Mouse (Mus musculus) liver, postnatal 0 days (tissue): ENCODE measurements at regions not wholly inside any gene's neighbourhood (a gene's known extent, or its start where the extent isn't known, plus 50 kb on each side); places are given as distances from the start of the nearest gene placed in this dataset.

ENCODE experiments used
- ATAC-seq: fragments of 200-750 bp; cut with Nextera tagmentation; 2 replicates; pipeline ENCODE4 v1.8.0; 2017; ENCODE audit warnings: mild to moderate bottlenecking, moderate library complexity
- DNase-seq: peaks from one replicate; pipeline ENCODE4 v3.0.0-alpha.2; 2016
- H3K27ac ChIP-seq: fragments of 300-500 bp; sonication (generic); 2 replicates; pipeline ENCODE4 v1.5.1; 2014; ENCODE audit warnings: antibody characterized with exemption, moderate library complexity, mild to moderate bottlenecking, low read depth
- H3K27me3 ChIP-seq: fragments of 300-500 bp; sonication (generic); 2 replicates; pipeline ENCODE4 v1.6.1; 2014; ENCODE audit warnings: low read length, control low read depth, mixed read lengths; ENCODE audit not compliant: insufficient read depth
- H3K36me3 ChIP-seq: fragments of 300-500 bp; sonication (generic); replicated peaks from 2 replicates; pipeline ENCODE4 v1.6.1; 2014; ENCODE audit warnings: mild to moderate bottlenecking, control low read depth, low read length, moderate library complexity, mixed read lengths; ENCODE audit not compliant: insufficient read depth
- H3K4me1 ChIP-seq: fragments of 300-500 bp; sonication (generic); 2 replicates; pipeline ENCODE4 v1.6.1; 2014; ENCODE audit warnings: antibody characterized with exemption, mild to moderate bottlenecking, control low read depth; ENCODE audit not compliant: insufficient read depth
- H3K4me2 ChIP-seq: fragments of 300-500 bp; sonication (generic); 2 replicates; pipeline ENCODE4 v1.6.1; 2014; ENCODE audit warnings: low read depth, mild to moderate bottlenecking, low read length, moderate library complexity, mixed read lengths
- H3K4me3 ChIP-seq: fragments of 300-500 bp; sonication (generic); 2 replicates; pipeline ENCODE4 v1.5.1; 2014; ENCODE audit warnings: low read depth, low read length
- H3K9ac ChIP-seq: fragments of 300-500 bp; sonication (generic); replicated peaks from 2 replicates; pipeline ENCODE4 v1.6.1; 2014; ENCODE audit warnings: mild to moderate bottlenecking, moderate library complexity
- H3K9me3 ChIP-seq: fragments of 300-500 bp; sonication (generic); 2 replicates; pipeline ENCODE4 v1.6.1; 2016; ENCODE audit warnings: mild to moderate bottlenecking, control low read depth, low read length, mixed read lengths
- CTCF ChIP-seq: sonication (generic); IDR thresholded peaks from 2 replicates; pipeline ENCODE4 v1.5.1; 2016; ENCODE audit warnings: antibody characterized with exemption, low read depth
- EP300 ChIP-seq: IDR thresholded peaks from 2 replicates; pipeline ENCODE4 v1.6.1; 2016; ENCODE audit warnings: antibody characterized with exemption, low read depth, mild to moderate bottlenecking
- WGBS: fragments of 180-500 bp; shearing (Covaris S2); extraction: QIAGEN DNeasy Blood & Tissue Kit; methylation state at CpG from one replicate; pipeline ENCODE4 v1.1.7; 2014; ENCODE audit not compliant: insufficient replicate concordance; 5-methylcytosine and 5-hydroxymethylcytosine counted together

- Histone ChIP-seq H3K36me3 (no peaks in the 10 kb centered on the region), H3K4me2 (no peak overlapping the region), H3K27me3 (no peaks in the 10 kb centered on the region), H3K4me3 (no peak overlapping the region), H3K4me1 (no peaks in the 10 kb centered on the region), H3K9me3 (no peaks in the 10 kb centered on the region), H3K27ac (no peak overlapping the region), H3K9ac (no peak overlapping the region)
- DNase-seq = no peak
- no peak for ATAC-seq
- 13% methylated on average over 6 of the region's 6 CpGs for WGBS
- TF ChIP-seq EP300 (no peak), CTCF (no peak)
Observed at GRCm38 (mm10) chr12:25703023-25703400, 606.1 kb upstream of the Id2 start.

GRCm38 (mm10) chr12:25702176-25703022, 605.5 kb upstream of the Id2 start:
- Histone ChIP-seq H3K4me3 (no peak overlapping the region), H3K36me3 (no peaks in the 10 kb centered on the region), H3K4me1 (no peaks in the 10 kb centered on the region), H3K9me3 (no peaks in the 10 kb centered on the region), H3K9ac (no peak overlapping the region), H3K4me2 (no peak overlapping the region; the same call in 1 of the 2 replicates), H3K27me3 (no peaks in the 10 kb centered on the region), H3K27ac (no peak overlapping the region)
- DNase-seq = no peak
- TF ChIP-seq CTCF (no peak), EP300 (no peak)
- ATAC-seq = no peak
- 12% methylated on average over 21 of the region's 21 CpGs for WGBS

GRCm38 (mm10) chr12:25687063-25687462, 590.1 kb upstream of the Id2 start:
- no peak overlapping the region for H3K4me2 ChIP-seq
- H3K4me3 ChIP-seq = no peak overlapping the region
- DNase-seq = no peak
- no peak overlapping the region for H3K9ac ChIP-seq
- ATAC-seq = no peak
- H3K27ac ChIP-seq = no peak overlapping the region
- H3K36me3 ChIP-seq = no peaks in the 10 kb centered on the region
- H3K4me1 ChIP-seq = no peaks in the 10 kb centered on the region
- no peaks in the 10 kb centered on the region for H3K27me3 ChIP-seq
- no peaks in the 10 kb centered on the region for H3K9me3 ChIP-seq
- TF ChIP-seq EP300 (no peak), CTCF (no peak)

GRCm38 (mm10) chr12:25676631-25677030, 579.7 kb upstream of the Id2 start:
- DNase-seq (no peak), ATAC-seq (no peak)
- Histone ChIP-seq H3K4me3 (no peak overlapping the region), H3K27ac (no peak overlapping the region), H3K36me3 (no peaks in the 10 kb centered on the region), H3K9me3 (no peaks in the 10 kb centered on the region), H3K27me3 (no peaks in the 10 kb centered on the region), H3K4me1 (no peaks in the 10 kb centered on the region), H3K9ac (no peak overlapping the region), H3K4me2 (no peak overlapping the region)
- TF ChIP-seq EP300 = no peak
- no peak for TF ChIP-seq CTCF
- 80% methylated on average over 11 of the region's 11 CpGs for WGBS

- Histone ChIP-seq H3K27me3 (no peaks in the 10 kb centered on the region), H3K9ac (no peak overlapping the region), H3K4me1 (no peaks in the 10 kb centered on the region), H3K4me3 (no peak overlapping the region), H3K36me3 (no peaks in the 10 kb centered on the region), H3K27ac (no peak overlapping the region), H3K9me3 (no peaks in the 10 kb centered on the region), H3K4me2 (no peak overlapping the region)
- DNase-seq = no peak
- ATAC-seq = no peak
- TF ChIP-seq EP300 (no peak), CTCF (no peak)
- WGBS = 77% methylated on average over 11 of the region's 11 CpGs
Observed at GRCm38 (mm10) chr12:25668336-25668735, 571.4 kb upstream of the Id2 start.

- WGBS = 81% methylated on average over 5 of the region's 5 CpGs
- H3K9ac ChIP-seq = no peak overlapping the region
- TF ChIP-seq CTCF = no peak
- TF ChIP-seq EP300 = no peak
- H3K4me3 ChIP-seq = no peak overlapping the region
- H3K27ac ChIP-seq = no peak overlapping the region
- no peak for ATAC-seq
- H3K4me1 ChIP-seq = no peaks in the 10 kb centered on the region
- H3K27me3 ChIP-seq = no peaks in the 10 kb centered on the region
- no peaks in the 10 kb centered on the region for H3K36me3 ChIP-seq
- H3K9me3 ChIP-seq = no peaks in the 10 kb centered on the region
- DNase-seq = no peak
- H3K4me2 ChIP-seq = no peak overlapping the region
Observed at GRCm38 (mm10) chr12:25654456-25654855, 557.5 kb upstream of the Id2 start.
